Mouse (Mus musculus): ENCODE results near the gene Fam172a. TPM values are rescaled to one million over a fixed set of nuclear protein-coding genes. Genes with fewer than 3 reads are reported as not detected.
A peak's percentile ranks its signal among the peaks of the same experiment; 100 is the strongest.

Gene Fam172a
- polyA plus RNA-seq, 1 experiment from 2014 or later = 37.1 TPM

- Histone ChIP-seq H3K36me3 (no peaks in the 10 kb centered on the region), H3K4me1 (no peaks in the 10 kb centered on the region), H3K4me2 (replicated peaks) (no peak overlapping the region), H3K4me3 (replicated peaks) (no peak overlapping the region), H3K27me3 (peaks cover 72% of the 10 kb centered on the region), H3K27ac (replicated peaks) (no peak overlapping the region), H3K9ac (no peak overlapping the region), H3K9me3 (replicated peaks) (no peaks in the 10 kb centered on the region)
- ATAC-seq (ENCODE audit: insufficient number of reproducible peaks, low FRiP score, low TSS enrichment, low read depth) = no peak
- 3% methylated on average over 17 of the region's 17 CpGs for WGBS
These were observed 470.3 kb downstream of the Fam172a start for GRCm38 (mm10) chr13:78171984-78172636.

GRCm38 (mm10) chr13:78172861-78173260 lies 471.0 kb downstream of the Fam172a start:
- 9% methylated on average over 3 of the region's 3 CpGs for WGBS
- Histone ChIP-seq H3K4me3 (replicated peaks) (no peak overlapping the region), H3K27ac (replicated peaks) (no peak overlapping the region), H3K27me3 (peaks cover 72% of the 10 kb centered on the region), H3K4me1 (no peaks in the 10 kb centered on the region), H3K9me3 (replicated peaks) (no peaks in the 10 kb centered on the region), H3K4me2 (replicated peaks) (no peak overlapping the region), H3K36me3 (no peaks in the 10 kb centered on the region), H3K9ac (no peak overlapping the region)
- no peak for ATAC-seq (ENCODE audit: insufficient number of reproducible peaks, low FRiP score, low TSS enrichment, low read depth)

GRCm38 (mm10) chr13:78174191-78174590 lies 472.4 kb downstream of the Fam172a start:
- Histone ChIP-seq H3K9ac (no peak overlapping the region), H3K4me1 (peaks cover 1% of the 10 kb centered on the region; the same call in 1 of the 2 replicates), H3K27me3 (peaks cover 84% of the 10 kb centered on the region), H3K4me2 (replicated peaks) (no peak overlapping the region), H3K9me3 (replicated peaks) (no peaks in the 10 kb centered on the region), H3K4me3 (replicated peaks) (no peak overlapping the region), H3K27ac (replicated peaks) (no peak overlapping the region), H3K36me3 (no peaks in the 10 kb centered on the region)
- no peak for ATAC-seq (ENCODE audit: insufficient number of reproducible peaks, low FRiP score, low TSS enrichment, low read depth)
- 14% methylated on average over 3 of the region's 3 CpGs for WGBS

GRCm38 (mm10) chr13:78174891-78175290 lies 473.1 kb downstream of the Fam172a start:
- Histone ChIP-seq H3K4me3 (replicated peaks) (no peak overlapping the region), H3K4me1 (peaks cover 8% of the 10 kb centered on the region; the same call in 1 of the 2 replicates), H3K27me3 (peaks cover 85% of the 10 kb centered on the region), H3K4me2 (replicated peaks) (no peak overlapping the region), H3K9ac (no peak overlapping the region), H3K27ac (replicated peaks) (no peak overlapping the region), H3K9me3 (replicated peaks) (no peaks in the 10 kb centered on the region), H3K36me3 (no peaks in the 10 kb centered on the region)
- 23% methylated on average over 1 of the region's 1 CpGs for whole genome bisulfite sequencing
- no peak for ATAC-seq (ENCODE audit: insufficient number of reproducible peaks, low FRiP score, low TSS enrichment, low read depth)

- no peak overlapping the region for H3K27ac ChIP-seq (replicated peaks)
- 4% methylated on average over 8 of the region's 8 CpGs for WGBS
- peaks cover 8% of the 10 kb centered on the region for H3K4me1 ChIP-seq
- no peaks in the 10 kb centered on the region for H3K36me3 ChIP-seq
- H3K9me3 ChIP-seq (replicated peaks) = no peaks in the 10 kb centered on the region
- no peak overlapping the region for H3K4me3 ChIP-seq (replicated peaks)
- no peak for ATAC-seq (ENCODE audit: insufficient number of reproducible peaks, low FRiP score, low TSS enrichment, low read depth)
- peaks cover 88% of the 10 kb centered on the region for H3K27me3 ChIP-seq
- H3K9ac ChIP-seq = no peak overlapping the region
- no peak overlapping the region for H3K4me2 ChIP-seq (replicated peaks)
These were observed 474.1 kb downstream of the Fam172a start for GRCm38 (mm10) chr13:78175821-78176380.

- H3K9ac ChIP-seq = no peak overlapping the region
- ATAC-seq (ENCODE audit: insufficient number of reproducible peaks, low FRiP score, low TSS enrichment, low read depth) = no peak
- H3K27me3 ChIP-seq = peaks cover 89% of the 10 kb centered on the region
- peaks cover 24% of the 10 kb centered on the region for H3K4me1 ChIP-seq
- H3K27ac ChIP-seq (replicated peaks) = no peak overlapping the region
- no peaks in the 10 kb centered on the region for H3K9me3 ChIP-seq (replicated peaks)
- WGBS = 28% methylated on average over 5 of the region's 5 CpGs
- H3K36me3 ChIP-seq = no peaks in the 10 kb centered on the region
- H3K4me3 ChIP-seq (replicated peaks) = no peak overlapping the region
- no peak overlapping the region for H3K4me2 ChIP-seq (replicated peaks)
These were observed 475.6 kb downstream of the Fam172a start for GRCm38 (mm10) chr13:78177381-78177950.

GRCm38 (mm10) chr13:78178021-78178420 lies 476.2 kb downstream of the Fam172a start:
- Histone ChIP-seq H3K4me1 (peaks cover 24% of the 10 kb centered on the region), H3K27me3 (peaks cover 88% of the 10 kb centered on the region), H3K4me2 (replicated peaks) (no peak overlapping the region), H3K9ac (no peak overlapping the region), H3K4me3 (replicated peaks) (no peak overlapping the region), H3K27ac (replicated peaks) (no peak overlapping the region), H3K36me3 (no peaks in the 10 kb centered on the region), H3K9me3 (replicated peaks) (no peaks in the 10 kb centered on the region)
- 7% methylated on average over 1 of the region's 1 CpGs for WGBS
- no peak for ATAC-seq (ENCODE audit: insufficient number of reproducible peaks, low FRiP score, low TSS enrichment, low read depth)

GRCm38 (mm10) chr13:78178771-78179170 lies 476.9 kb downstream of the Fam172a start:
- Histone ChIP-seq H3K27ac (replicated peaks) (no peak overlapping the region), H3K4me2 (replicated peaks) (no peak overlapping the region), H3K4me3 (replicated peaks) (0 out of 2 replicates have a peak overlapping the region, but pooled peaks have one; percentile 30), H3K27me3 (peaks cover 90% of the 10 kb centered on the region), H3K4me1 (peaks cover 24% of the 10 kb centered on the region), H3K36me3 (no peaks in the 10 kb centered on the region), H3K9me3 (replicated peaks) (no peaks in the 10 kb centered on the region), H3K9ac (no peak overlapping the region)
- WGBS = 18% methylated on average over 5 of the region's 5 CpGs
- no peak for ATAC-seq (ENCODE audit: insufficient number of reproducible peaks, low FRiP score, low TSS enrichment, low read depth)

- H3K9ac ChIP-seq = no peak overlapping the region
- peak overlapping the region; percentile 46 for H3K4me2 ChIP-seq (replicated peaks)
- H3K27ac ChIP-seq (replicated peaks) = no peak overlapping the region
- peak overlapping the region; percentile 30 for H3K4me3 ChIP-seq (replicated peaks)
- no peaks in the 10 kb centered on the region for H3K36me3 ChIP-seq
- no peaks in the 10 kb centered on the region for H3K9me3 ChIP-seq (replicated peaks)
- peaks cover 89% of the 10 kb centered on the region for H3K27me3 ChIP-seq
- ATAC-seq (ENCODE audit: insufficient number of reproducible peaks, low FRiP score, low TSS enrichment, low read depth) = peak; percentile 34; the same call in 1 of the 2 replicates
- H3K4me1 ChIP-seq = peaks cover 24% of the 10 kb centered on the region
- 4% methylated on average over 38 of the region's 38 CpGs for WGBS
These were observed 477.7 kb downstream of the Fam172a start for GRCm38 (mm10) chr13:78179312-78180097.

- H3K4me2 ChIP-seq (replicated peaks) = no peak overlapping the region
- no peaks in the 10 kb centered on the region for H3K9me3 ChIP-seq (replicated peaks)
- H3K36me3 ChIP-seq = no peaks in the 10 kb centered on the region
- peaks cover 90% of the 10 kb centered on the region for H3K27me3 ChIP-seq
- H3K4me3 ChIP-seq (replicated peaks) = no peak overlapping the region
- ATAC-seq (ENCODE audit: insufficient number of reproducible peaks, low FRiP score, low TSS enrichment, low read depth) = no peak
- 50% methylated on average over 3 of the region's 3 CpGs for WGBS
- H3K4me1 ChIP-seq = peaks cover 24% of the 10 kb centered on the region
- H3K9ac ChIP-seq = no peak overlapping the region
- no peak overlapping the region for H3K27ac ChIP-seq (replicated peaks)
These were observed 478.4 kb downstream of the Fam172a start for GRCm38 (mm10) chr13:78180261-78180660.
